Mouse (Mus musculus) T-helper 1 cell (primary cell): Measurements from ENCODE around the gene Trim28.

Experiments used
- in situ Hi-C: fragments of 300-600 bp; cut with MboI, MseI; formaldehyde crosslinking; loops from one replicate; pipeline ENCODE4 v1.15.1; 2025; ENCODE audit warnings: high pct_unique_total_duplicates

The Trim28 gene

DNA sequence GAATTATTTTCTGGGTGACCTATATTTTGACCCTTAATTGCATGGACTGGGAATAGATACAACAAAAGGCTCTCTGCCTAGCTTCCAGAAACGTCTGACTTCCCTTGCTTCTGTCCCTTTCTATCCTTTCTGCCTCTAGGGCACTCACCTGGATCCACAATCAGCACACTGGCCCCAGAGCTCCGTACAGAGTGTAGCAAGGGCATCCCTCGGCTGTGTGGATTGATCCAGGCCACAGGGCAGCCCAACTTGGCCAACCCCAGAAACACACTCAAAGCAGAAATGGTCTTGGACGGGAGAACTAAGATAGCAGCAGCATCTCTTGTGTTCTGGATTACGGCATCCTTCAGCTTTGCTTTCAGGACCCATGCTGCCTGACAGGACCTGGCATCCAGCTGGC is 1.7 kb upstream of the Trim28 start:
- in situ Hi-C loops: no loop called here

DNA sequence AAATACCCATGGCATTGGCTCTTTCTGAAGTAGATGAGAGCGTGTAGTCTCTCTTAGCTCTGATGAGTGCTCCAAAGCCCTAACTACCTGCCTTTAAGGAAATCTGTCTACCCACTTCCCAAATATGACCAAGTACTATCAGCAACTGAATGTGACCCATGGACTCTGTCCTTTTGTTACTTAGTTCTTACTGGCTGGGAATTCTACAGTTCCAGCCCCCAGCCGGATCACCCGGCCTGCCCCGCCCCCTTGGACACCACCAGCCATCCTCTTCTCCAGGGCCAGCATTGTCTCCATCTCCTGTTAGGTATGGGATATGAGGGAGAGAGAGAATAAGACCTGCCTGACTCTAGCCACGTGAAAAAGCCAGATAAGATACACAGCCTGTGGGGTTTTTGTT is 861 bp upstream of the Trim28 start, which contains the start of gene Slc27a5:
Gene Slc27a5, minus strand, starts transcription at position 140 of the 400 bp plus-strand sequence.
- in situ Hi-C loops: no loop called here

DNA sequence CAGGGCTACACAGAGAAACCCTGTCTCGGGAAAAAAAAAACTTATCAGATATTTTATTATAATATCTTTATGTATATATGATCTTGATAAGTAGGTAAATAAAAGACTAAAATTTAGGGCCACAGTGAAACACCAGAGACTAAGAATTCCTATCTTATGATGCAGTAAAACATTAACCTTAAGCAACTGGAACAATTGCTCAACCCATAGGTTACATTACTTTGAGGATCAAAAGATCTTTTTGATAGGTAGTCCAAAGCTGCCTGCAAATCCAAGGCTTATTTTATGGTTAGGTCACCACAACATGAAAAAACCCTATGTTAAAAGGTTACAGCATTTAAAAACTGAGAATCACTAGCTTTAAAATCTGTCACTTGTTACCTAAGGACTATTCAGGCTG is 2.7 kb downstream of the Trim28 start:
- in situ Hi-C loops: no loop called here

DNA sequence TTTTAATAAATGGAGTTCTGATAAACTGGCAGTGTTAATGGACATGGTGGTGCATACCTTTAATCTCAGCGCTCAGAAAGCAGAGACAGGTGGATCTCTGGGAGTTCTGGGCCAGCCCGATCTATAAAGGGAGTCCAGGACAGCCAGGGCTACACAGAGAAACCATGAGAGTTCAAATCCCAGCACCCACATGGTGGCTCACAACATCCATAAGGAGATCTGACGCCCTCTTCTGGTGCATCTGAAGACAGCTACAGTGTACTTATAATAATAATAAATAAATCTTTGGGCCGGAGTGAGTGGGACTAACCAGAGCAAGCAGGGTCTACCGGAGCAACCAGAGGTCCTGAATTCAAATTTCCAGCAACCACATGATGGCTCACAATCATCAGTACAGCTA is 4.5 kb downstream of the Trim28 start:
- in situ Hi-C loops: no loop called here

DNA sequence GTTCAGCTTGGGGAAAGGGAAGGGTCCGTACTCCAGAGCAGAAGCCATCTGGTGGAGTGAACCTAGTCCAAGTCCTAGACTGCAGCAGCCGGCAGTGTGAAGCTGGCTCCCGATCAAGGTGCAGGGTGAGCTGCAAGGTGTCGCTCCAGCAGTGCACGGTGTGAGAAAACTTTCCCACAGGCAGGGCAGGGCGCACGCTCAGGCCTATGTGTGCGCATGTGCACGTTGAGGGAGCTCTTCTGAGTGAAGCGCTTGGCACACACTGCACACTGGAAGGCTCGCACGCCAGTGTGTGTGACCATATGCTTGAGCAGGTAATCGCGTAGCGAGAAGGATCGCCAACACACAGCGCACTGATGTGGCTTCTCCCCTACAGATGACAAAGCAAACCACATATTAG is 7.1 kb downstream of the Trim28 start:
- in situ Hi-C loops: loop anchor here (5.0 kb wide), 1 partner anchor 36 kb away; no protein-coding TSS in a partner anchor

DNA sequence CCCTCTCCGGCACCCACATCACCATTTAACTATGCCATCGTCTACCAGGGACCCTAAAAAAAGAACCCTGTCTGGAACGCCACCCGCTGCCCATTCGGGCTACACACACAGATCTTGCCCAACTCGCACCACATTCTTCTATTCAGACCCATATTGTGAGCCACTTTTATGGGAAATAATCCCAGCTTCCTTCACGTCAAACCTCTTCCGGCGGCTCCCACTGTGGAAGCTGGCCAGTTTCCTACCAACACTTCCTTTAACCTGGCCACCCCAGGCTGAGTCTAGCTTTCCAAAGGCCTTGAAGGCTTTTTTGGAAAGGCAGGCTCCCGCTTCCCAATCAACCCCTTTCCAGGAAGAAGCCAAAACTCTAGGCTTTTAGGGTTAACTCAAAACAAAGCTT is 7.6 kb downstream of the Trim28 start:
- in situ Hi-C loops: loop anchor here (5.0 kb wide), 1 partner anchor 36 kb away; no protein-coding TSS in a partner anchor

DNA sequence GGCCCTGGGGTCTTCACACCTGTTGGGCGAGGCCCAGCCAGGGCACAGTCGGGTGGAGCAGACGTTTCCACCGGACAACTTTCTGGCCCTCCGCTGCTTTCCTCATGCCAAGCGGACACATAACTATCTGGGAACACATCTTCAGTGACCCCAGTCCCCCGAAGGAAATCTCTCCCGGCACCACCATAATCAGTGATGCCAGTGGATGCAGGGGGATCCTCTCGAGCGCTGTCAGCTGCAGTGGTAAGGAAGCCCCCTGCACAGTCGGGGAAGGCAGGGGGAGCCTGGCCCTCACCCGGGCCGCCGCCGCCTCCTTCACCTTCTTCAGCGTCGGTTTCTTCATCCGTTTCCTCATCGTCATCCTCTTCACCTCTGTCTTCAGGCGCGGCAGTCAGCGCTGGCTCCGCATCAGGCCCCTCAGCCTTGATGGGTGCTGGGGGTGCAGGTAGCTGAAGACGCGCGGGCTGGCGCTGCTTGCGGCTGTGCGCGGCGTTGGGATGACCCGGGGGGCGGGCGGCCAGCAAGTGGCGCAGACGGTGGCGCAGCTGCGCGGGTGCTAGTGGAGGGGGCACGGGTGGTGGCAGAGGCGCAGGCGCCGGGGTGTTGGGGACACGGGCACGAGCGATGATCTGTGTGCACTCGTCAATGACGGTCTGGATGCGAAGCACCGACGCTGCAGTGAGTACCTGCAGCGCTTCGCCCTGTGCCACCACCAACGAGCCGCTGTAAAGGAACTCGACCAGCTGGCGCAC is 8.6 kb downstream of the Trim28 start:
- in situ Hi-C loops: loop anchor here (5.0 kb wide), 1 partner anchor 35 kb away; no protein-coding TSS in a partner anchor

DNA sequence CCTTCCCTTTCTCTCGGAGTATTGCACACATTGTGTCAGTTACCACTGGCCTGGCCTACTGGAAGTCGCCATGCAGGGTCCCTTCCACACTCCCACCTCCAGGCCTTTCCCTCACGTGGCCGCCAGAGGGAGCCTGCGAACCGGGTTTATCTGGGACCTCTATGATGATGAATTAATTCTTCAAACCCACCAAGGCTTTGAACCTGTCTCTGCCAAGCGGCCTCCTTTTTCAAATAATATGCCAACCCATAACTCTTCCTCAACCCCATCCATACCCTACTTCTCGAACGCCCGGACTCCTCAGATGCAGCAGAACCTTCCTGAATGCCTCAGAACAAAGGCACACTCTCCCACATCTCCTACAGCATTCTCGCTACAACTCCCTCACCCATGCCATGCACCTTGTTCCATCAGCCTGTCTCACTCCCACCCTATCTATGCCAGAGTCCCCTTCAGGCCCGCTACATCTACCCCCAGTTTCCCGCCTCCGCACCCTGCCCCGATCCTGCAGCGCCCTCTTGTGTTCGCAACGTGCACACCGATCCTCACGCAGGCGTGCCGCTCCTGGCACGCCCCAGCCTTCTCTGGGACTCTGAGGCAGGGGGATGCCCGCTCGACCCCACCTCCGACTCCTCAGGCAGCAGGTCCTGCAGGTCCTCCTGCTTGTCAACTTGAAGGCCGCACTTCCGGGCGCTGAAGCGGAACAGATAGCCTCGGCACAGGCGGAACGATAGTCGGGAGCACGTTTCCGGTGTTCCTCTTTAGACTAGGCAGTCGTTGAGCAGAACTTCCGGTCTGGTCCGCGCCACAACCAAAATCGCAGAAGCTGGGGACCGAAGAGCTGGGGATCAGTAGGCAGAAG is 10.5 kb downstream of the Trim28 start:
- in situ Hi-C loops: loop anchor here (5.0 kb wide), 1 partner anchor 33 kb away; no protein-coding TSS in a partner anchor

DNA sequence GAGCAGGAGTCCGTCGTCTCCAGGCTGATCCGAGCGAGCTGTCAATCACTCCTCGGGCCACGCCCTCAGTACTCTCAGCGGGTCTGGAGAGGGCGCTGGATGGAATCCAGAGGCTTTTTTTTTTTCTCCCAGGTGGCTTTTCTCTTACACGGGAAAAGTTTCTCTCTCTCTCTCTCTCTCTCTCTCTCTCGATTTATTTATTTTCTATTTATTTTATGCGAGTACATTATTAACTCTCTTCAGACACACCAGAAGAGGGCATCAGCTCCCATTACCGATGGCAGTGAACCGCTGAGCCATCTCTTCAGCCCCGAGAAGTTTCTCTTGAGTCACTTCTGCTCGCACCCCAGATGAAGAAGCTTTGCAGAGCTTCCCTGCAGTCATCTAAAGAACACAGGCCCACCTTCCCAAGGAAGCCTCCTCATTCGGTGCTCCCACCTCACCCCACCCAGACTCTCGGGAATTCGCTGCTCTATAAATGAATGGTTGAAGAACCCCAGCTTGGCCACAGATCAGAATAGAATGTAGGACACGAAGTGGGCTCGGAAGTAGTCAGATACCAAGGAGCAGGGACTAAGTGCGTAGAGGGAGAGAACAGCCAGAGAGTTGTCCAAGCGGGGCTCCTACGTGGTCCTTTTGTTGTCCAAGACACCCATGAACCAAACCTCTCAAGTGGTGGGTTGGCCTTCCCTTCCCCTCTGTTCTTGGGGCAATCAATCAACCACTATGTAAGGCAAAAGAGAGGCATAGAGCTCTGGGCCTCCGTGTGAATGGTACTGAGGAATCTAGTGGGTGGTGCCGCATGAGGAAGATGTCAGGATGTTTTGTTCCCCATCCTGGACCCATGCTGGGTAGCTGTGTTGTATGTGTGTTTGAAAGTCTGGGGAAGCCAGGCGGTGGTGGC is 11.3 kb downstream of the Trim28 start, which contains the start of gene Zbtb45:
Gene Zbtb45, minus strand, starts transcription at position 30 of the 904 bp plus-strand sequence.
- in situ Hi-C loops: no loop called here

DNA sequence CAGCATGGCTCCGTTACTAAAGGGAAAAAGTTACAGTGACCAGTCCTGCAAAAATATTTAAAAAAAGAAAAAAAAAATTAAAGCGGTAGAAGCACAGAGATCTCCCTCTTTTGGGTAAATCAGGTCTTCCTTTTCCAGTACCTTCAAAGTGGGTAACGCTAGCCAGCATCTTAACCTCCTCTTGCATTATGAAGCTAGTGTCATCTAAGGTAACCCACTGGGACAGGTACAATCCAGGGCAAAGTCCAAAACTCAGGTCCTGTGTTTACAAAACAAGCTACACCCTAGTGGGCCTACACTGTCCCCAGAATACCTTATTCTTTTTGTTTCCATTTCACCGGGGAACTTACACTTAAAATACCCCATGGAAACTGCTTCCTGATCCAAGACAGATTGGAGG is 14.8 kb downstream of the Trim28 start:
- in situ Hi-C loops: no loop called here

DNA sequence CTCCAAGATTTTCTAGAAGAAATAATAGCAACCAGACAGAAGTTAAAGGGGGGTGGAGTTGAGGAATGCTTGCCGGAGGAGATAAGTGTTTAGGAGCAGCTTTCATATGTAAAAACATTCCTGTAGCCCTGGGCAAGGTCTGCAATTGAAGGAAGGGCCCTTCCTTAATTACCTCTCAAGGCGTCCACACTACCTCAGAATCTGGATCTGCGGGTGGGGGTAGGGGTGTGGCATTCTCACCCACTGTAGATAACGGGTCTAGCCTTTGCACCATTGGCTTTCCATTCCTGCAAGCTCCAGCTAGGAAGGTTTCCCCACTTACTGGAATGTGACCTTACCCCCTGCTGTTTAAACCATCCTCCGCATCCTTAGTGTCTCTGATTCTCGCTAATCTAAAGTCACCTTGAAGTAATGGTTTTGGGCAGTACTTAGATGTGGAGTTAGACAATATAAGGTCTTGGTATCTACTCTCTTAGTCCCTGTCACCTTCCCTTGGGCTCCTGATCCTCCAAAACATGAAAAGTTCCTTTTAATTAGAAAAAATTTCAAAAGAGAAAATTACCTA is 15.4 kb downstream of the Trim28 start:
- in situ Hi-C loops: no loop called here

DNA sequence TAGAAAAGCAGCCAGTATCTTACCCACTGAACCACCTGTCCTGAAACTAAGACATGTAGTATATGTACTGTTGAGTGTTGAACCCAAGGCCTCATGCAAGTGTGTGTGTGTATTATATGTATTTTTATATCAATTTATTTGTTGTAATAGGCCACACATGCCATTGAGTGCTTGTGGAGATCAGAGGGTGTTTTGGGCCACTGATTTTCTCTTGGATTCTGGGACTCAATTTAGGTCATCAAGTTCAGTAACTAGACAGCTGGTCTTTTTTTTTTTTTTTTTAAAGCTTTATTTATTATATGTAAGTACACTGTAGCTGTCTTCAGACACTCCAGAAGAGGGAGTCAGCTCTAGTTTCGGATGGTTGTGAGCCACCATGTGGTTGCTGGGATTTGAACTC is 16.3 kb downstream of the Trim28 start:
- in situ Hi-C loops: no loop called here

DNA sequence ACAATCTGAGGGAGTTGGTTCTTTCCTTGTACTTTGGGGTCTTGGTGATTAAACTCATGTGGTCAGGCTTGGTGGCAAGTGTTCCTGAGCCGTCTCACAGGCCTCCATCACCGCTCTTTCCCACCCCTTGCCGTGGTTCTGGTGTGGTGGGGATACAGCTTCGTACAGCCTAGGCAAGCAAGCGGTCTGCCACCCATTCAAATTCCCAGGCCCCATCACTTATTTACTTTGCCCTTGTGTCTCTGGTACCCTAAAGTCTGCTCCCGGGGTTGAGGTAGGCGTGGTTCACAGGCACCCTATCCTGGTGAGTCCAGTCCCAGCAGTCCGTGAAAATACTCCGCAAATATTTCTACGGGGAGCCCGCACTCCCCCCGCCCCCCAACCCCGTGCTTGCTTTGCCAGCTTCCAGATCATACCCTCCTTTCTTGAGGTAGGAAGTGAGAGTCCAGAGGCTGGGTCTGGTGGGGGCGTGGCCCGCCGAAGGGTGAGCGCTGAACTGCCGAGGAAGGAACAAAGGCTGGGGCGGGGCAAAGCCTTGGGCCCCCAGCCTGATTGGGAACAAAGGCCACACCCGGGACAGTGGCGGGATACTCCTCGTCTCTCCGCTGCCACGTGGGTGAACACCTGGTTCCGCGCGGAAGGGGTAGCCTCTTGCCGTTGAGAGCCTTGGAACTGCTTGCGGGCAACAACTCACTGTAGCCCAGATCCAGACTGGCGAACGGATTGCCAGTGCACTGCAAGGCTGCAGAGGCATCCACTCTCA is 24.0 kb downstream of the Trim28 start:
- in situ Hi-C loops: no loop called here

DNA sequence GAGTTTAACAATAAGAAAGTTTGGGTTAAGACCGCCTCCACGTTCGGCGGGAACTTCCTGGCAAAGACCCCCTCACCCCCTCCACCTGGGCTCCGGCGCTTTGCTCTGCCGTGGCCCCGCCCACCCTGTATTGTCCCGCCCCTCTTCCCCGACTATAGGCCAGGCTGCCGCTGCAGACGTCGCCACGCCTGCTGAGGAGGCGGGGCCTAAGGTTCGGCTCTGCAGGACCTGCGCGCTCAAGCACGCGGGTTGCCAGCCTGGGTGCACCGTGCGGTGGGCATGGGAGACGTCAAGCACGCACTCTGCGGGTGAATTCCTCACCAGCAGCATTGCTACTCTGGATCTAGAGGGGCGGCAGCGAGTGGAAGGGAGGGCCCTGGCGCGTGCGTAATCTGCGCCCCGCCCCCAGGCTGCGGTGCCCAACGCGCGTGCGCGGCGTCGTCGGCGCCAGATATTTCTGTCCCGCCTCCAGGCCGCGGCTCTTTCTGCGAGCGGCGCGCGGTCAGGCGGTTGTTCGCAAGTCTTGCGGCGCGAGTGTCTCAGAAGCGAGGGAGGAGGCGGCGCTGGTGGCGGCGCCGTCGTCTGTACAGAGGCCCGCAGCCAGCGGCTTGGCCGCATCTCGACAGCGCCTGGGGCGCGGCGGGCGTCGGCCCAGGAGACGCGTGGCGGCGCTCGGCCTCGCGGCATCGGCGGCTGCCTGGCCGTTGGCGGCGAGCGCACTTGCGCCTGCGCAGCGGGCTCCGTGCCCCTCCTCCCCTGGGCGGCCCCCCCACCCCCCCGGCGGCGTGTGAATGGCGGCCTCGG is 25.2 kb downstream of the Trim28 start:
- in situ Hi-C loops: no loop called here

DNA sequence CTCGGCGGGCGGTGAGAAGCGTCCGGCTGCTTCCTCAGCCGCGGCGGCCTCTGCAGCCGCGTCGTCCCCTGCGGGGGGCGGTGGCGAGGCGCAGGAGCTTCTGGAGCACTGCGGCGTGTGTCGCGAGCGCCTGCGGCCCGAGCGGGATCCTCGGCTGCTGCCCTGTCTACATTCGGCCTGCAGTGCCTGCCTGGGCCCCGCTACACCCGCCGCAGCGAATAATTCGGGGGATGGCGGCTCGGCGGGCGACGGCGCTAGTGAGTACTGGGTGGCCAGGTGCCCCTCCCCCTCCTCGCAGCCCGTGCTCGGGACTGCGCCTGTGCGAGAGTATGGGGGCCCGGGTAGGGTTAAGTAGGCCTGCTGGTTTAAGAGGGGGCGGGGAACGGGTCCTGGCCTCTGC is 25.9 kb downstream of the Trim28 start:
- in situ Hi-C loops: no loop called here

DNA sequence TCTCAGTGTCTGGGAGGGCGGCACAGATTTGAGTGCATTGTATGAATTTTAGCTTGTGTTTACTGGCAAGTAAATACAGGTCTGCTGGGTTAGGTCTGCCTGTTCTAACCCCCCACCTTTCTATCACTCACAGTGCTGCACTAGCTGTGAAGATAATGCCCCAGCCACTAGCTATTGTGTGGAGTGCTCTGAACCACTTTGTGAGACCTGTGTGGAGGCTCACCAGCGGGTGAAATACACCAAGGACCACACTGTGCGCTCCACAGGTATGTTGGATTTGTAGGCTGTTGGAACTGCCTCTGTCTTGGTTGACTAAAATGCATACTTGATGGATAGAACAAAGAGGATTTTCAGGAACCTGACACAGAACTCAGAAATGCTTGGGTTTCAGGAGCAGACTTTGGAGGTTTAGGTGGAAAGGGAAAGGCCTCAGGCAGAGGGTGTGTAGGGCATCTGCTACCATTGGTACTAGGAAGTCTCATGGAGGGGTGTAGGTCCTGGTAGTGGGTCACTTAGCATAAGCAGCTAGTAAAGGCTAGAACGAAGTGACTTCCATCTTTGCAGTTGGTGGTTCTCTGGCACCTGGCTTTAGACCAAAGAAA is 26.7 kb downstream of the Trim28 start:
- in situ Hi-C loops: no loop called here

DNA sequence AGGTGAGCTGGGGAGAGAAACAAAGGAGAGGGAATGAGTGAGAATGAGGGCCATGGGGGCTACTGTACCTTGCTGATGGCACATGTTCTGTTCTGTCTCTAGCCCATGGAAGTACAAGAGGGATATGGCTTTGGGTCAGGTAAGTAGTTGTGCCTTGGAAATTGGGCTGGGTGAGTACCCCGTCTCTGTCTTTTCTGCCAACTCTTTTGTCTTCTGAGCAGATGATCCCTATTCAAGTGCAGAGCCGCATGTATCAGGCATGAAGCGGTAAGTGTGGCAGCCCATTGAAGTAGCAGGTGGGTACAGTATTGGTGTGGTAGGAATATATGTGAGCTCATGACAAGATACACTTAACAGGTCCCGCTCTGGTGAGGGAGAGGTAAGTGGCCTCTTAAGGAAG is 30.1 kb downstream of the Trim28 start:
- in situ Hi-C loops: no loop called here

DNA sequence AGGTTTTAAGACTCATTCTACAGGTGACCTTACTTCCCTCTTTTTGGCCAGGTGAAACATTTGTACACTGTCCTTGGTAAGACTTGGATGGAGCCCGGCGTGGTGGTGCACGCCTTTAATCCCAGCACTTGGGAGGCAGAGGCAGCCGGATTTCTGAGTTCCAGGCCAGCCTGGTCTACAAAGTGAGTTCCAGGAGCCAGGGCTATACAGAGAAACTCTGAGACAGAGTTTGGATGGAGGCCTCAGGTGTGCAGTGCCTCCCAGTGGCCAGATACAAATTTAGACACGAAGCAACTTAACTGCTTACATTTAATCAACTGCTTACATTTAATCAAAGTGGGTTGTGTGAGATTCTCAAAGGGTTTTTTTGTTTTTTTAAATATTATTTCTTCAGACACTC is 32.2 kb downstream of the Trim28 start:
- in situ Hi-C loops: no loop called here

DNA sequence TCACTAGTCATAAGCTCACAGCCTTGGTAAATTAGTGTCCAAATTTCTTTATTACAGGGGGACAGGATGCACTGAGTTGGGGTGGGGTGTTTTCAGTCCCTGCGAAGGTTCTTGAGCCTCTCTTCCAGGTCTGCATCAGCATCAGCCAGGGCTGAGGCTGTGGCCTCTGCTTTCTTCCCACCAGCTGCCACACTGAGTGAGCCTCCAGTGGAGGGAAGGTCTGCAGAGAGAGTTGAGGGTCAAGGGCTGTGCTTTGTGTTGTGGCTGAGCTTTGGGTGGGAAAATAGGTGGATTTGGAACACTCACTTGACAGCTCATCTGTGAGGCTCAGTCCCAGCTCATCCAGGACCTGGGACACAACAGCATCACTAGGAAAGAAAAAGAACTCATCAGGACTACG is 33.1 kb downstream of the Trim28 start:
- in situ Hi-C loops: no loop called here
